Mouse (Mus musculus) intestine, embryonic 16.5 days (tissue): ENCODE results near the gene Gm37419. TPM values are rescaled to one million over a fixed set of nuclear protein-coding genes. Genes with fewer than 3 reads are reported as not detected.

Experiments used
- ATAC-seq: fragments of 200-750 bp; cut with Nextera tagmentation; 2 replicates; pipeline ENCODE4 v1.8.0; 2017; ENCODE audit warnings: moderate TSS enrichment, moderate library complexity
- H3K27ac ChIP-seq: fragments of 300-500 bp; sonication (generic); 2 replicates; pipeline ENCODE4 v1.5.1; 2014; ENCODE audit warnings: mild to moderate bottlenecking, low read length
- H3K27me3 ChIP-seq: fragments of 300-500 bp; sonication (generic); replicated peaks from 2 replicates; pipeline ENCODE4 v1.6.1; 2014; ENCODE audit warnings: low read length, control low read depth, mixed read lengths; ENCODE audit not compliant: control insufficient read depth, insufficient read depth
- H3K36me3 ChIP-seq: fragments of 300-500 bp; sonication (generic); 2 replicates; pipeline ENCODE4 v1.6.1; 2014; ENCODE audit warnings: low read length, control low read depth; ENCODE audit not compliant: control insufficient read depth, insufficient read depth
- H3K4me1 ChIP-seq: fragments of 300-500 bp; sonication (generic); 2 replicates; pipeline ENCODE4 v1.6.1; 2014; ENCODE audit warnings: low read length, control low read depth, mixed read lengths; ENCODE audit not compliant: control insufficient read depth, insufficient read depth
- H3K4me2 ChIP-seq: fragments of 300-500 bp; sonication (generic); 2 replicates; pipeline ENCODE4 v1.6.1; 2014; ENCODE audit warnings: low read depth, low read length, control low read depth
- H3K4me3 ChIP-seq: fragments of 300-500 bp; sonication (generic); 2 replicates; pipeline ENCODE4 v1.5.1; 2014; ENCODE audit warnings: mild to moderate bottlenecking, low read length
- H3K9ac ChIP-seq: fragments of 300-500 bp; sonication (generic); 2 replicates; pipeline ENCODE4 v1.6.1; 2014; ENCODE audit warnings: low read depth, low read length
- H3K9me3 ChIP-seq: fragments of 300-500 bp; sonication (generic); 2 replicates; pipeline ENCODE4 v1.6.1; 2016; ENCODE audit warnings: low read length, control low read depth; ENCODE audit not compliant: control insufficient read depth
- WGBS: fragments of 180-500 bp; shearing (Covaris S2); extraction: QIAGEN DNeasy Blood & Tissue Kit; methylation state at CpG from one replicate; pipeline ENCODE4 v1.1.7; 2014; 5-methylcytosine and 5-hydroxymethylcytosine counted together
- polyA plus RNA-seq: library from polyadenylated mRNA; unstranded; fragments of >200 nt; fragmentation: Nextera tagmentation; extraction: Ambion mirVana; gene quantifications from 2 replicates; pipeline ENCODE4 v1.2.1, GENCODE M21; 2015

Gene Gm37419
- polyA plus RNA-seq, 1 experiment from 2014 or later: not detected

- peak overlapping the region; percentile 65 for H3K9ac ChIP-seq
- H3K27ac ChIP-seq: no peak overlapping the region
- H3K4me1 ChIP-seq: peaks cover 36% of the 10 kb centered on the region
- H3K27me3 ChIP-seq: no peaks in the 10 kb centered on the region; the same call in 1 of the 2 replicates
- peak; percentile 8; the same call in 1 of the 2 replicates for ATAC-seq
- 1% methylated on average over 22 of the region's 22 CpGs for WGBS
- no peaks in the 10 kb centered on the region for H3K9me3 ChIP-seq
- peak overlapping the region; percentile 75 for H3K4me2 ChIP-seq
- H3K4me3 ChIP-seq: peak overlapping the region; percentile 53
- H3K36me3 ChIP-seq: no peaks in the 10 kb centered on the region
These were observed 3.4 kb upstream of the Gm37419 start for GRCm38 (mm10) chr16:23984760-23985466.

- no peak overlapping the region for H3K9ac ChIP-seq
- no peak overlapping the region for H3K4me3 ChIP-seq
- no peaks in the 10 kb centered on the region for H3K9me3 ChIP-seq
- ATAC-seq: no peak
- WGBS: 8% methylated on average over 6 of the region's 6 CpGs
- H3K36me3 ChIP-seq: no peaks in the 10 kb centered on the region
- H3K4me1 ChIP-seq: peaks cover 36% of the 10 kb centered on the region
- H3K27me3 ChIP-seq: no peaks in the 10 kb centered on the region; the same call in 1 of the 2 replicates
- H3K27ac ChIP-seq: no peak overlapping the region
- peak overlapping the region; percentile 75 for H3K4me2 ChIP-seq
These were observed 2.8 kb upstream of the Gm37419 start for GRCm38 (mm10) chr16:23985467-23985861.

- H3K9ac ChIP-seq: no peak overlapping the region
- no peaks in the 10 kb centered on the region for H3K9me3 ChIP-seq
- no peaks in the 10 kb centered on the region for H3K36me3 ChIP-seq
- 31% methylated on average over 3 of the region's 3 CpGs for WGBS
- H3K4me3 ChIP-seq: peak overlapping the region; percentile 78; the same call in 1 of the 2 replicates
- ATAC-seq: no peak
- no peaks in the 10 kb centered on the region for H3K27me3 ChIP-seq
- no peak overlapping the region for H3K27ac ChIP-seq
- peak overlapping the region; percentile 87; the same call in 1 of the 2 replicates for H3K4me2 ChIP-seq
- peaks cover 30% of the 10 kb centered on the region for H3K4me1 ChIP-seq
These were observed 2.1 kb upstream of the Gm37419 start for GRCm38 (mm10) chr16:23986176-23986575.

GRCm38 (mm10) chr16:23986871-23987270 is 1.4 kb upstream of the Gm37419 start:
- WGBS: 2% methylated on average over 17 of the region's 17 CpGs
- no peak overlapping the region for H3K27ac ChIP-seq
- peak overlapping the region; percentile 78 for H3K4me3 ChIP-seq
- H3K4me1 ChIP-seq: peaks cover 24% of the 10 kb centered on the region
- no peaks in the 10 kb centered on the region for H3K9me3 ChIP-seq
- H3K36me3 ChIP-seq: no peaks in the 10 kb centered on the region
- H3K27me3 ChIP-seq: no peaks in the 10 kb centered on the region
- H3K9ac ChIP-seq: peak overlapping the region; percentile 95
- peak overlapping the region; percentile 87 for H3K4me2 ChIP-seq
- no peak for ATAC-seq

GRCm38 (mm10) chr16:23987341-23988156 is 733 bp upstream of the Gm37419 start:
- Histone ChIP-seq H3K4me2 (peak overlapping the region; percentile 87), H3K9ac (peak overlapping the region; percentile 95), H3K36me3 (no peaks in the 10 kb centered on the region), H3K27ac (peak overlapping the region; percentile 98), H3K27me3 (no peaks in the 10 kb centered on the region), H3K4me1 (peaks cover 24% of the 10 kb centered on the region), H3K9me3 (no peaks in the 10 kb centered on the region), H3K4me3 (peak overlapping the region; percentile 78)
- WGBS: under 1% methylated on average over 64 of the region's 64 CpGs
- ATAC-seq: peak; percentile 21; the same call in 1 of the 2 replicates

- peak overlapping the region; percentile 95 for H3K9ac ChIP-seq
- H3K4me1 ChIP-seq: peaks cover 24% of the 10 kb centered on the region
- H3K27me3 ChIP-seq: no peaks in the 10 kb centered on the region
- ATAC-seq: no peak
- 0% methylated on average over 13 of the region's 13 CpGs for WGBS
- peak overlapping the region; percentile 98 for H3K27ac ChIP-seq
- H3K36me3 ChIP-seq: no peaks in the 10 kb centered on the region
- peak overlapping the region; percentile 87 for H3K4me2 ChIP-seq
- peak overlapping the region; percentile 78 for H3K4me3 ChIP-seq
- no peaks in the 10 kb centered on the region for H3K9me3 ChIP-seq
These were observed 171 bp upstream of the Gm37419 start for GRCm38 (mm10) chr16:23988157-23988465.

DNA sequence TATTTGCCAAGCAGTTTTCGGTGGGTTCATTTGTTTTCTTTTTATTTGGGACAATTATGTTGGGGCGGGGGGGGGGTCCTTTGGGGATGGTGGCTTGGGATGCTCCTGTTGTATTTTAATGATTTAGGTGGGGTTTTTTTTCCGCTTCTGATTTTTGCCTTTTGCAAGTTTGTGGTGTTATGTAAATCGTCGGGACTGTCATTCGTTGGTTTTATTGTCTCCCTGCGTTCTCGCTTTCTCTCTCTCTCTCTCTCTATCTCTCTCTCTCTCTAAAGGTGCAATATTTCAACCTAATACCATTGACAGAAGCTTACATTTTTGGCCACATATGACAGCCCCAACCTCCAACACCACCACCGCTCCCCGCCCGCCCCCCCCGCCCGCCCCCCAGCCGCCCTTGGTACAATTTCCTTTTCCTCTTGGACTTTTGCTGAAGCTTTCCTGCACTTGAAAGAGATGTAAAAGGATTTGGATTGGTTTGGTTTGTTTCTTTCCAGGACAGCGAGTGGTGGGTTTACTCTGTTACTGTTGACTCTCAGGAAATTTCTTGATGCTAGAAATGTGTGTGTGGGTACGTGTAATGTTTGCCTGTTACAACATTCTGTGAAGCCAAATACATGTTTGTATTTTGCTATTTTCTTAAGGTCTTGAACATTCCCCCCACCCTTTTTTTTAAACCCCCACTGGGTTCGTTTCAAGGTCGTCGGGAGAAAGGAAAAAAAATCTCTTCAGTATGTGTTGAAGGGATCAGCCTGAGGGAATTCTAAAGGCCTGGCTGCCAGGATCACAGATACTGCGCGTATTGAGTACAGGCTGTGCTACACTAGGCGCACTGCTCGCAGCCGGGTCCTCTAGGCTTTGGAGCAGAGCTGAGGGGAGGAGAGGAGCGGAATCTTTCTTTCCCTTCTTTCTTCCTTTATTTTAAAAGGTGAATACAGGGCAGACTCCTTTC is 1.2 kb downstream of the Gm37419 start:
- Histone ChIP-seq H3K36me3 (no peaks in the 10 kb centered on the region), H3K27me3 (no peaks in the 10 kb centered on the region), H3K4me1 (peaks cover 28% of the 10 kb centered on the region), H3K4me3 (peak overlapping the region; percentile 78), H3K4me2 (peak overlapping the region; percentile 87), H3K9me3 (no peaks in the 10 kb centered on the region), H3K9ac (peak overlapping the region; percentile 95), H3K27ac (peak overlapping the region; percentile 98)
- WGBS: 7% methylated on average over 25 of the region's 25 CpGs
- no peak for ATAC-seq

GRCm38 (mm10) chr16:23990161-23990970 is 2.1 kb downstream of the Gm37419 start:
- Histone ChIP-seq H3K27ac (peak overlapping the region; percentile 98; the same call in 1 of the 2 replicates), H3K27me3 (no peaks in the 10 kb centered on the region), H3K9me3 (no peaks in the 10 kb centered on the region), H3K4me2 (peak overlapping the region; percentile 87), H3K4me3 (peak overlapping the region; percentile 78), H3K4me1 (peaks cover 23% of the 10 kb centered on the region), H3K9ac (peak overlapping the region; percentile 95), H3K36me3 (no peaks in the 10 kb centered on the region)
- 56% methylated on average over 11 of the region's 11 CpGs for WGBS
- no peak for ATAC-seq
